Mouse (Mus musculus): Measurements from ENCODE around the gene Pdp2.

DNA sequence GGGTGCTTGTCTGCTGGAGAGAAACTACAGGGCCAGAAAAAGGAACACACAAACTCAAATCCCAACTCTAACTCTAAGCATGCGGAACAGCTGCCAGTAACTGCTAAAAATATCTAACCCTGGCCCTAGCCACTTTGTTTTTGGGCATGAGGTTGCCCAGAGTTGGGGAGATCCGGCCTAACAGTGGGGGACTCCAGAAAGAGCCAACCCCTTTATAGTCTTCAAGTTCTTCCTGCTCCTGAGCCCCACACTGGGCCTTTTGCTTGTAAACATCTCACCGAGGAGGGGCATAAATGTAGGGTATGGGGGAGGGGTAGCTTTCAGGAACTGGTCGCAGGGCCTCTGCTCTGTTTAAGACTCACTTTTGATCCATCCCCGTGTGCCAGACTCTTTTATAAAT, 40.7 kb downstream of the Pdp2 start:
- no peak for TF ChIP-seq CTCF (conservative IDR thresholded peaks at IDR 0.05; ENCODE audit: low read length)
- no peak for TF ChIP-seq NANOG (IDR thresholded peaks at IDR 0.05; ENCODE audit: borderline replicate concordance, low read length)
- TF ChIP-seq POU5F1 (IDR thresholded peaks at IDR 0.05; ENCODE audit: borderline replicate concordance, low read length): no peak

Measured in E14TG2a.4 (cell line).